Mouse (Mus musculus) adrenal gland, adult 10 weeks (tissue): ENCODE data around the gene 2010111I01Rik. TPM values are rescaled to one million over a fixed set of nuclear protein-coding genes. Genes with fewer than 3 reads are reported as not detected.

Experiments used
- polyA plus RNA-seq: library from polyadenylated mRNA; stranded (reverse); fragments of 350-450 nt; fragmentation: Illumina TruSeq; extraction: RNeasy Lipid Tissue Mini Kit (QIAGEN cat#74804); gene quantifications from one replicate; pipeline ENCODE4 v1.2.3, GENCODE M21; 2014; ENCODE audit warnings: low read depth, low replicate concordance

Gene 2010111I01Rik
- 33.8 TPM for polyA plus RNA-seq

GRCm38 (mm10) chr13:62964640-62965311 is at the start of gene 2010111I01Rik:
Gene 2010111I01Rik (plus strand): TSS chr13:62964893.

Other genes starting within 250 kb of the 2010111I01Rik start
- 25.7 TPM for gene Platr25, start 204.2 kb upstream of the 2010111I01Rik start, polyA plus RNA-seq
- 9.2 TPM for gene Gm5141, start 179.1 kb upstream of the 2010111I01Rik start, polyA plus RNA-seq
- gene Fbp2, start 106.5 kb upstream of the 2010111I01Rik start, polyA plus RNA-seq: 0.87 TPM
- gene Fbp1, start 76.6 kb upstream of the 2010111I01Rik start, polyA plus RNA-seq: not detected